Mouse (Mus musculus) kidney, postnatal 14 days (tissue): Measurements from ENCODE around the gene Emc6.

Experiments
- DNase-seq: peaks from one replicate; pipeline ENCODE4 v3.0.0; 2022; ENCODE audit warnings: mixed read lengths

Emc6 gene

GRCm38 (mm10) chr11:73176608-73177508, at the start of gene Emc6, which contains the start of gene Tax1bp3:
Gene Emc6, minus strand, starts transcription at chr11:73177037.
Gene Tax1bp3, plus strand, starts transcription at chr11:73177083.
- peak; percentile 98 for DNase-seq

- no peak for DNase-seq
These were observed 49.0 kb upstream of the Emc6 start for GRCm38 (mm10) chr11:73225856-73226255.

GRCm38 (mm10) chr11:73223966-73224365, 47.1 kb upstream of the Emc6 start:
- peak; percentile 28 for DNase-seq

- DNase-seq: no peak
These were observed 46.0 kb upstream of the Emc6 start for GRCm38 (mm10) chr11:73222846-73223245.

- no peak for DNase-seq
These were observed 43.8 kb upstream of the Emc6 start for GRCm38 (mm10) chr11:73220651-73221050.

GRCm38 (mm10) chr11:73219671-73220070, 42.8 kb upstream of the Emc6 start:
- no peak for DNase-seq

- DNase-seq: no peak
These were observed 37.1 kb upstream of the Emc6 start for GRCm38 (mm10) chr11:73213956-73214355.

- no peak for DNase-seq
These were observed 30.8 kb upstream of the Emc6 start for GRCm38 (mm10) chr11:73207621-73208020.

GRCm38 (mm10) chr11:73205194-73205593, 28.4 kb upstream of the Emc6 start:
- DNase-seq: no peak

GRCm38 (mm10) chr11:73203895-73204294, 27.1 kb upstream of the Emc6 start:
- no peak for DNase-seq

- no peak for DNase-seq
These were observed 24.8 kb upstream of the Emc6 start for GRCm38 (mm10) chr11:73201597-73201996.

GRCm38 (mm10) chr11:73201021-73201420, 24.2 kb upstream of the Emc6 start:
- no peak for DNase-seq

- DNase-seq: peak; percentile 29
These were observed 23.0 kb upstream of the Emc6 start for GRCm38 (mm10) chr11:73199879-73200278.

GRCm38 (mm10) chr11:73199230-73199712, 22.4 kb upstream of the Emc6 start, which contains the start of gene Shpk:
Gene Shpk, plus strand, starts transcription at chr11:73199460.
- DNase-seq: peak; percentile 96

- peak; percentile 91 for DNase-seq
These were observed 21.9 kb upstream of the Emc6 start, which contains the start of gene Ctns for GRCm38 (mm10) chr11:73198603-73199229. Gene Ctns, minus strand, starts transcription at chr11:73199042.

GRCm38 (mm10) chr11:73198190-73198589, 21.4 kb upstream of the Emc6 start:
- no peak for DNase-seq

- no peak for DNase-seq
These were observed 17.6 kb upstream of the Emc6 start for GRCm38 (mm10) chr11:73194444-73194843.

GRCm38 (mm10) chr11:73193047-73193446, 16.2 kb upstream of the Emc6 start:
- DNase-seq: no peak

GRCm38 (mm10) chr11:73187231-73187630, 10.4 kb upstream of the Emc6 start:
- DNase-seq: no peak

- no peak for DNase-seq
These were observed 9.2 kb upstream of the Emc6 start for GRCm38 (mm10) chr11:73185872-73186615.

- no peak for DNase-seq
These were observed 1.1 kb upstream of the Emc6 start for GRCm38 (mm10) chr11:73177895-73178294.

- peak; percentile 91 for DNase-seq
These were observed 655 bp upstream of the Emc6 start for GRCm38 (mm10) chr11:73177509-73177875.

- DNase-seq: no peak
These were observed 651 bp downstream of the Emc6 start for GRCm38 (mm10) chr11:73176186-73176585.
